Mouse (Mus musculus): Measurements from ENCODE around the gene Hoxb1.

Hoxb1 gene

DNA sequence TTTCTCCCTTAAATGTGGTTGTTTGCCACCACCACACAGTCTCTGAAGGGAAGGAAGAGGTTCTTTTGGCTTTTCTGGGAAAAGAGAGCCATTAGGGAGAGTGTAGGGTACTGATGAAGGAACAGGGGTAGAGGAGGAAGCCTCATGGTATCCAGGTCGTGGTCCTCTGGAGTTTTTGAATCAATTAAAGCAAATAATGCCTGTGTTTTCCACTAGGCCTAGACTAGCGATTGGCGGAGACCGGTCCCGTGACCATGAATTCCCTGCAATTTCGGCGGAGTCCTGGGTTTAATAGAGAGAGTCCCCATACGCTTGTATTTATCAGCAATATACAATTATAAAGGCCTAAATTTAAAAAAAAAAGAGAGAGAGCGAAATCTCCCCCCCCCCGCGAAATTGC is 14.2 kb upstream of the Hoxb1 start:
- DNase-seq = no peak

DNA sequence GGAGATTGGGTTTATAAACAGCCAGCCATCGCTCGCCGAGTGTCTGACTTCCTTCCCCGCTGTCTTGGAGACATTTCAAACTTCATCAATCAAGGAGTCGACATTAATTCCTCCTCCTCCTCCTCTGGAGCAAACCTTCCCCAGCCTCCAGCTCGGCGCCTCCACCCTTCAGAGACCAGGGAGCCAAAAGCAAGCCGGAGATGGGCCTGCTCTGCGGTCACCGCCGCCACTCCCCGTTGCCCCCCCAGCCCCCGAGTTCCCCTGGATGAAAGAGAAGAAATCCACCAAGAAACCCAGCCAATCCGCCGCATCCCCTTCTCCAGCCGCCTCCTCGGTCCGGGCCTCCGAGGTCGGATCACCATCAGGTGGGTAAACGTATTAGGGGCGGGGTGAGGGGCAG is 13.7 kb upstream of the Hoxb1 start:
- no peak for DNase-seq

DNA sequence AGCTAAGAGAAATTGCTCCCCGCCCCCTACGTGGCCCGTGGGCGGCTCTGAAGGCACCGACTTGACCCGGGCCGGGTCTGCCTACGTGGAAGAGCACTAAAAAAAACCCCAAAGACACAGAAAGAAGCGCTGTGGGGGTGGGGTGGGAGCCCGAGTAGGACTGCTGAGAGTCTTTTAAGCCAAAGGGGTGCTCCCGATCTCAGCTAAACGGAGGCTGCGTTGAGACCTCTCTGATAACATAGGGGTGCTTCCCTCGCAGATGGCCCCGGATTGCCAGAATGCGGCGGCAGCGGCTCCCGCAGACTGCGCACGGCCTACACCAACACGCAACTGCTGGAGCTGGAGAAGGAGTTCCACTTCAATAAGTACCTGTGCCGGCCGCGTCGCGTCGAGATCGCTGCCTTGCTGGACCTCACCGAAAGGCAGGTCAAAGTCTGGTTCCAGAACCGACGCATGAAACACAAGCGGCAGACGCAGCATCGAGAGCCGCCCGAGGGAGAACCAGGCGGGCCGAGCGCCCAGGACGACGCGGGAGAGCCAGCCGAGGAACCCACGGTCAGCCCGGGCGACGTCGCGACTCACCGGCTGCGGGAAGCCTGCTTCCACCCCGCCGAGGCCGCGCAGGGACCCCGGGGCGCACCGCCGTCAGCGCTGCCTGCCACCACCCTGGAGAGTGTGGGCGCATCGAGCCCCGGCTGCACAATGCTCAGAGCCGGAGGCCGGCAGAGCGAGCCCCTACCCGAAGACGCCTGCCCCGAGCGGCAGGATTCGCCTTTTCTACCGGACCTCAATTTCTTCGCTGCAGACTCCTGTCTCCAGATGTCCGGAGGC is 12.6 kb upstream of the Hoxb1 start:
- DNase-seq = no peak

DNA sequence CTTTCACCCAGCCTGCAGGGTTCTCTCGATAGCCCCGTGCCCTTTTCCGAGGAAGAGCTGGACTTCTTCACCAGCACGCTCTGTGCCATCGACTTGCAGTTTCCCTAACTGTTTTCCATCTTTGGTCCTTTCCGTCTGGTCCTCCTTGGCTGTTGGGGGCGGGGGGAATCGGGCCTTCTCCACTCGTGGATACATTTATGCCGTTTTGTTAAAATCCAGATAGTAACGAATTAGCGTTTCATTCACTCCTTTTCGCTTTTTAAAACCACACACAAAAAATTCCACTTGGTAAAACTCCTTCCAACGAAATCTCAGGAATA is 12.1 kb upstream of the Hoxb1 start:
- DNase-seq = no peak

DNA sequence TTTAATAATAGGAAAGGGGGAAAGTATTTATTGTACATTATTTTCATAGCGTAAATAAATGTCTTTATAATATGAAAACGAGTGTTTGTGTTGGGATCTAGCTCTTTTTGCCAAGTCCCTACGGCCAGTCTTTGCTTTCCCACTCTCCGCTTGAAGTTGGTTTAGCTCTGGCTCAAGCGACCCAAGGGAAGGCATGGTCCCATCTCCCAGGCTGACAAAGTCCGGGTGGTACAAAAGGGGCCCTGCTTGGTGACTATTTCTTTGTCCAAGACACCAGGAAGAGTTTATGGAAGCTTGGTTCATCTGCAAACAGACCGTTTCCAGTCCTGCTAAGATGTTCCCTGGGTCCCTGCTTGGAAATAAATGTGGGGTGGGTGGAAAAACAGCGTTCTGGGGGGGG is 11.6 kb upstream of the Hoxb1 start:
- DNase-seq = no peak

DNA sequence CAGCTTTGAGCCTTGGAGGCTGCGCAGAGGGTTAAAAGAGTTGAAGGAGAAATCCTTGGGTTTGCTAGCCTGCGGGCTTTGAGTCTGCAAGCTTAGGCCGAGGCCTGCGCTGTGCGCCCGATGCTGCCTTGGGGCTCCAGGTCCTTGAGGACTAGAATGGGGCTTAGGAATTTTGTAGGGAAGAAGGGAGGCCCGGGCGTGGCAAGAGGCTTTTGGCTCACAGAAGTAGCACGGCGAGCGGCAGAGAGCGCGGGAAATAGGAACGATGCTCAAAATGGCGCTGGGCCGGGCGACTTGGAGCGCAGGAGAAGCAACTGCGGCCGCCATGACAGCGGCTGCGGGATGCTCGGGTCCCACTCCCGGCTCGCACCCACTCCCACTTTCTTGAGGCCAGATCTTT is 11.2 kb upstream of the Hoxb1 start:
- DNase-seq = no peak

DNA sequence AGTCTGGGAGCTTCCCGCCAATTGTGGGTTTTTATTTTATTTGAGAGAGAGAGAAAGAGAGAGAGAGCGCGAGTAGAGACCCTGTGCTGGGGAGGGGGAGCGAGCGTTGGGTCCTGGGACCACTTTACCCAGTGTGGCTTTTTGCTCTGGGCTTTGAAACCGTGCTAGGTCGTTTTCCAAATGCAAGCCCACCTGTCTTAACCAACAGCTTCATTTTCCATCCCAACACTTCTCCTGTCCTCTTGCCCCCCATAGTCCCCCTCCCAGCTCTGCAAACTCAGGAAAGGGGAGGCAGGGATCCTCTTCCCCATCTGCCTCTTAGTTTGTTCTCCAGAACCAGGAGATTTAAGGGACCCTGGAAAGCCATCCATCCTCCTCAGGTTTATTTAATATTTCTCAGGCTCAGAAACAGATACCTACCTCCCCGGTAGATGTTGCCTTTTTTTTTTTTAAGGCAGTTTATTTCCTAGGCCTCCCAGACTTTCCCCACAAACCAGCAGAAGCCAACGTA is 10.7 kb upstream of the Hoxb1 start:
- DNase-seq = no peak

DNA sequence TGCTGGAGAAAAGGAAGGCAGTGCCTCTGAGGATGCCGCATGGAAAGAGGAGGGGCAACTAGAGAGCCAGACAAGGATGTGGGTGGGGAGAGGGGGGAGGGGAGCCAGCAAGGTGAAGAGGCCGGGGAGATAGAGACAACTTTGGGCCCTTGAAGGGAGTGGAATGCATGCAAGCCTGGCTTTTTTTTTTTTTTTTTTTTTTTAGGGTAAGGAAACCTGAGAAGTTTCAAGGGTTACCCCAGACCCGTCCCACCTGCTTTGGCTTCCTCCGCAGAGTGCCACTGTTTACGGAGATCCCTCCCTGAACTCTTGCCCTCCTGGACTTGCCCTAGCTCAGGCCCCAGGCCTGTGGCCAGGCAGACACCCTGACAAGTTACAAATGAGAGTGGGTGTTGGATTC is 1.7 kb upstream of the Hoxb1 start:
- no peak for DNase-seq

DNA sequence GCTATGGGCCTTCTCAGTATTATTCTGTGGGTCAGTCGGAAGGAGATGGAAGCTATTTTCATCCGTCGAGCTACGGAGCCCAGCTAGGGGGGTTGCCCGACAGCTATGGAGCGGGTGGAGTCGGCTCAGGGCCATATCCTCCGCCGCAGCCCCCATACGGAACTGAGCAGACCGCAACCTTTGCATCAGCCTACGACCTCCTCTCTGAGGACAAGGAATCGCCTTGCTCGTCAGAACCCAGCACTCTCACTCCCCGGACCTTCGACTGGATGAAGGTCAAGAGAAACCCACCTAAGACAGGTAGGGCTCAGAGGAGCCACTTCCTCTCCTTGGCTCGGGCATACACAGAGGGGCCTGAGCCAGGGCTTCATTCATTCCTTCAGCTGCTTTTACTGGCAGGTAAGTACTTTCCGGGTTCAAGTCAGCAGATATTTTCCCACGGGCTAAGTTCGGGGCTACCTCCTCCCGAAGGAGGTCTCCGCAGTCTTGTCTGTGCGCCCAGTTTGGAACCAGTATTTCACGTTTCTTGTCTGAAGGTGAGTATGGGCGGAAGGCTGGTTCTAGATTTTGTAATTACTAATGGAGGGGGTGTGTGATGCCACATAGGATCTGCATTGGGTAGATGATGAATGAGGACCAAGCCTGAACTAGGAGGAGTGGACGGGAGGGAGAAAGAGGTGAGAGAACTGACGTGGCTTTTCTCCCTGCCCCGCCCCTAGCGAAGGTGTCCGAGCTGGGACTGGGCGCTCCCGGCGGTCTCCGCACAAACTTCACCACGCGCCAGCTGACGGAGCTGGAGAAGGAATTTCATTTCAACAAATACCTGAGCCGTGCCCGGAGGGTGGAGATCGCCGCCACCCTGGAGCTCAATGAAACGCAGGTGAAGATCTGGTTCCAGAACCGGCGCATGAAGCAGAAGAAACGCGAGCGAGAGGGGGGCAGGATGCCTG is 815 bp downstream of the Hoxb1 start:
- no peak for DNase-seq

DNA sequence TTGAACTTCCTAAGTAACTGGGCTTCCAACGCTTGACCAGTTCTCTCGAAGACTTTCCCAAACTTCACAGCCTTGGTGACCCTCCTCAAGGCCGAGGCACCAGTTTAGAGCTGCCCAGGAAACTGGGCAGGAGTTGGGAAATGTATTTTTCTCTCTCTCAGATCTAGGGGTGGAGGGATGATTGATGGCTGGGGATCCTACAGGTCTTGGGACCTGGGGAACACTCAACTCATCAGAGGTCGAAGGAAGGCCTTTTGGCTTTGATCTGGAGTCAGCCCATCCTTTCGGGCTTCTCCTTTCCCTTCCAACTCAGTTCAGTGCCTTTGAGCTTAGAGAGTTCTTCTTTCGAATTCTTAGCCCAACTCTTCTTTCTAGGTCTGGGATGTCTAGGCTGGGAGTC is 1.6 kb downstream of the Hoxb1 start:
- DNase-seq = no peak

DNA sequence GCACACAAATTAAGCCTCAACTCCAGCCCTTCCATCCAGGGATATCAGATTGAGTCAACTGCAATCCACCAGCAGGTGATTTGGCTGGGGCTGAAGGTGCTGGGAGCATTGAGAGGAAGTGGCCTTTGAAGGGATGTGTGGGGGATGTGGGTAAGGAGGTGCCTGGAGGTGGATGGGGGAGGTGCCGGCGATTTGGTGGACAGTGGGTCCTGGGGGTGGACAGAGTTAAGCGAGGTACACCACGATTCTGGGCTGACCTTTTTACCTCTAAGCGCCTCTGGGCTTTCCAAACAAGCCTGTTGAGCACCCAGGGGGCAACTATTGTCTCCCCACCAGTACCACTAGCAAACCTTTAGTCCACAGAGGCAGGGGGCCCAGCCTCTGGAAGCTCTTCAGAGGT is 3.1 kb downstream of the Hoxb1 start:
- no peak for DNase-seq

DNA sequence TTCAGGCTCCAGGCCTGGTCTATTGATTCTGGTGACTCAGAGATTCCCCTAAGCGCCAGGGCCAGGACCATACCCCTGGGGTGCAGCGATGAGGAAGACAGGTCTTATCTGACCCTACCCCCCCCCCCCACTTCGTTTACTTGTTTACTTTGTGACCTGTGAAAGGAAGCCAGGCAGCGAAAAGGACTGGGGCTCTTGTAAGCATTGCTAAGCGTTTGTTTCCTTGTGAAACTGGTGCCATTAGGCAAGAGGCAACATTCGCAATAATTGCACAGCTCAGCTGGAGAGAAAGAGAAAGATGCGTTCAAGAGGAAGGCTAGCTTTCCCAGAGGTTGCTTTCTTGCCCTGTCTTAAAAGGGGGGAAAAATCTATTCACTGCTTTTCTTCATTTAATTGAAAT is 3.6 kb downstream of the Hoxb1 start:
- DNase-seq = no peak

DNA sequence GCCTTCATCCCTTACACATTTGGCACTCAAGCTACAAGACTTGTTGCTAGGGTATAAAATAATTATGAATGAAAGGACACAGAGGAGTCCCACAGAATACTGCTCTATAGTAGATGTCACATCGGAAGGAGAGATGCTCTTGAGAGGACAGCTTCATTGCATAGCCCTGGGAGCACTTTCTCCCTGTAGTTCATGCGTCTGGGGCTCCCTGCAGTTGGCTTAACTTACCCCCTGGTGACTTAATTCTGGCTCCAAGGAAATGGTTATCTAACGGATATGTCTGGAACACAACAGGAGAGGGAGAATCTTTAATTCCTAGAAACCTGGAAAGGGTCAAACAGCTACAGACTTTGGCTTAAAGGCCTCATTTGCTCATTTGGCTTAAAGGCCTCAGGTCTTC is 6.2 kb downstream of the Hoxb1 start:
- DNase-seq = no peak

DNA sequence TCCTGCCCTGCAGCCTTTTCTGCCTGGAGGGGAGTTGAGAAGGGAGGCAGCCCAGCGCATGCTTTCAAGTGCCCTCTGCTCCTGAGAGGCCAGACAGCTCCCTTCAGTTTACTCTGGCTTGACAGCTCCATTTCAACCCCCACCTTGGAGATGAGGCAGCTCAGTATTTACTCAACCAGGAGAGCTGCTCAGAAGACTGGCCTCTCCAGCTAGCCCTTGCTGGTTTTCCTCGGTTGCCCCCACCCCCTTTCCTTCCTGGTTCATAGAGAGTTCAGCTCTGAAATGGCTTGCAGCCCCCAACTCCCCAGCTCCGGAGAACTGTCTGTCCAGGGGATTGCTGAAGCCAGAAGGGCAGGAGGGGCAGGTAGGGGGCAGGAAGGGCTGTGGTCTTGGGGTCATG is 7.0 kb downstream of the Hoxb1 start:
- no peak for DNase-seq

DNA sequence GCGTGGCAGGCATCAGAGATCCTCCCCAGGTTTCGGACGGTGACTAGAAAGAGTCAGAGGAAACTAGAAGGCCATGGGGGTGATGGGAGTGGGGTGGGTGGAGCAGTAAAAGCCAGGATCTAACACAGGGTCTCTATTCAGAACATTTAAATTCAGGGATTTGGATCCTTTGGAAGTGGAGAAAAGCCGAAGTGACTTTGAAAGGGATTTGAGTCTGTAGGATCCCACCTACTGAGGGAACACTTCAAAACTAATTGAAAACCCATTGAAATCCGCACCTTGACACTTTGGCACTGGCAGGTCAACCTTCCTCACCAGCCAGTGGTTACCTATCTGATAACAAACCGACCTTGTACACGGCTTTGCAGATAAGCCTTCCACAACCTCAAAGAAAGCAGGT is 9.3 kb downstream of the Hoxb1 start:
- no peak for DNase-seq

DNA sequence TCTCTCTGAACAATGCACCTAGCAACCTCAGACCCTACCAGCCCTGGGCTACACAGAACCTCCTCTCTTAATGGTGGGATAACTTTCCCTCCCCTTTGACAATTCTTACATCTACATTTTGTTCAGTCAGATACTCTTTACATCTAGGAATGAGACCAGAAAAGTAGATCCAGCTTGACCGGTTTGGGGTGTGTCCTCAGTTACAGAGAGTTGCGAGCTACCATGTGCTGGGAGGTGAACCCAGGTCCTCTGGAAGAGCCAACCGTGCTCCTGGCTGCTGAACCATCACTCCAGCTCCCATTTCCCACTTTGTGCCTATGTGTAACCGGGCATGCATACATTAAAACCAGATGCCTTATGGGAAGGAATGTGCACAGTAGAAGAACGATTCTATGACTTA is 17.8 kb downstream of the Hoxb1 start:
- no peak for DNase-seq

DNA sequence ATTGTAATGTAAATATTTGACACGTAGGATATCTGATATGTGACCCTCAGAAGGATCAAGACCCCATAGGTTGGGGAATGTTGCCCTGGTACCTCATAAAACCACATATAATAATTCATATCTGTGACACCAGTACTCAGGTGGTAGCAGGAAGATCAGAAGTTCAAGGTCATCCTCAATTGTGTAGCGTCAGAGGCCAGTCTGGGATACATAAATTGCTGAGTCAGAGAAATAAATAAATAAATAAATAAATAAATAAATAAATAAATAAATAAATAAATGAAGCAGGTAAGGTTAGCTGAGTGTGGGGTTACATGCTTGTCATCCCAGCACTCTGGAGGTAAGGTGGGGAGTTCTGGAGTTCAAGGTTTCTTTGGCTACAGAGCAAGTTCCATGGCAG is 22.1 kb downstream of the Hoxb1 start:
- no peak for DNase-seq

DNA sequence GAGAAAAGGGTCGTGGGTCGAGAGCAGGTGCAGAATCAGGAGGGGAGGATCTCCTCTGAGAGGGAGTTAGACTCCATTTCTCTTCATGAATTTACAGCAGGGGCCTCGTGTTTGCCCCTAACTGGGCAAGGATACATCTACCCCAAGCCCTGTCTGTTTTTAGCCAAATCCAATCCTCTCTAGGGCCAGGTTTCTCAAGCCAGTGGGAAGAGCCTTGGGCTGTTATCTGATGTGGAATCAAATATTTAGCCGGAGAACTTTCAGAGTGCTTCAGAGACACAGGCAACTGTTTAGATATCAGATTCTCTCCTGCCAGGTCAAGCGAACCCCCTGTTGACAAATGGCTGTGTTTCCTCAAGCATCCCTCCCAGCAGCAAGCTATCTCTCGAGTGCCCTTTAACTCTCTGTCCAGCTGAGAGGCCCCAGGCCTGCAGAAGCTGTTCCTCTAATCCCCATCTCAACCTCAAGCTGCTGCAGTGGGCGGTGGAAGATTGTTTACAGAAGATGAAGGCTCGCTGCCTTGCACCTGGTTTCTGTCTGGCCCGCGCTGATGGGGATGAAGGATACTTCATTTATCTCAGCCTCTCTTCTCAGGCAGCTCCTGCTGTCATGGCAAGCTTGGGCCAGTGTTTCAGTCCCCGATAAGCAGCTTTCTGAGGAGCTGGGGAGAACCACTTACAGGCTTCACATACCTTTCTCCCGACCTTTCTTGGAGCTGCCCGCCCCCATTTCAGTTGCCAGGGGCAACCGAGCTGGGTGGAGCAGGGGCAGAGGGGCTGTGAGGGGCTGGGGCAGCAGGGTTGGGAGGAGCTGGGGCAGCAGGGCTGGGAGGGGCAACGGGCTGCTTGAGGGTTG is 31.4 kb downstream of the Hoxb1 start:
- no peak for DNase-seq

DNA sequence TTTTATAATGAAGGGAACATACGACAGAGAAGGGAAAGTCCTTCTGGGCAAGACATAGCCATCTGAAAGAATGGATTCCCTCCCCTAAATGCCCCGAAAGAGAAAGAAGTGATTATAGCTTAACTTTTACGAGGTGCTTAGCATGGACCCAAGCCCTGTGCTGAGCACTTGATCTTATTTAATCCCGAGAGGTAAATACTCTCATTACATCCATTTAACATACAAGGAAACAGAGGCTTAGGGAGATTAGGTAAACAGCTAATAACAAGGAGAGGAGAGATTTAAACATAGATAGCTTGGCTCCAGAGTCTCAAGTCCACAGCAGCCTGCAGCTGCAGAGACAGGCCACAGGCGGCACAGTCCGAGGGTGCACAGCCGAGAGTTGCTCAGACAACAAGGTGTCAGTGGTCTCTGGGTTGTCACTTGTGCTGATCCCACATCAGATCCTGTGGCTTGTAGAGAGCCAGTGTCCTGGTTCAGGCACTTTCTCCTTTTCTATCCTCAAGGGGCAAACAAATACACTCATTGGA is 32.3 kb downstream of the Hoxb1 start:
- no peak for DNase-seq

DNA sequence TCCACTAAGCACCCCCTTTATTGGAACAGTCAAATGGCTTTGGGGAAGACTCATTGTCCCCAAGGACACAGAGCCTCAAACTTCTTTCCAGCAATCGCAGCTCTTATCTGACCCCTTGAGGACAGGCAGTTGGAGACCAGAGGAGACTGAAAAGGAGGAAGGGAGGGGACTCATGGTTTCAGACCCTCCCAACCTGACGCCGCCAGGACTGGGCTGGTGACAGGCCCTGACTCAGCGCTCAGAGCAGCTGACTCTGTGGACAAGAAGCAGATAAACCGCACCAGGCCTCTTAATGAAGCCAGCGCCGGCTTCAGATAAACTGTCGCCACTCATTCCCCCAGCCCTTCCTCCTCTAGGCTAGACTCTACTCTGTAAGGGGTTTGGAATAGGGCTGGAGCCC is 34.4 kb downstream of the Hoxb1 start:
- no peak for DNase-seq

DNA sequence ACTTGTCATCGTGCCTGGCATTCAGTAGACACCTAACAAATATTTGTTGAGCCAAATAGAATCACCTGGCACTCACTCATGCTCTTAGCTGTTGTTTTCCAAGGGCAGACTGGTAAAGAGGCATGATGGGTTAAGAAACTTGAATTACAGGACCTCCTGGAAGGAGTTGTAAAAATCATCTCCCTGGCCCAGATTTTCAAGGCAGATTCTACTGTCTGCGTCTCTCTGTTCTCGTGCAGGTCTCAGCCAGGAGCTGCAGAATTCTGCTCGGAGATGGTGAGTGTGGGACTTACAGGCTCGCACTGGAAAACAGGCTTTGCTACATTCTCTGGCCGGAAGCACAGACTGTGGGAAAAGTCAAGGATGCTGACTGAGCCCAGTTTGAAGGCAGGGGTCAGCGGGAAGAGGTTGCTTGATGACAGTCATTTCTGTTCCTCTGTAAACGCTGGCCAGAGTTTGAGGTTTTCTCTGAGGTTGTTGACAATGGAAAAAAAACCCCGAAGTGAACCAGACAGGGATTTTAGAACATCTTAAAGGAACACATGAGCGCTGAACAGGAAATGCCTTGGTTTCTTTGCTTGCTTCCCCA is 38.6 kb downstream of the Hoxb1 start:
- DNase-seq = no peak

DNA sequence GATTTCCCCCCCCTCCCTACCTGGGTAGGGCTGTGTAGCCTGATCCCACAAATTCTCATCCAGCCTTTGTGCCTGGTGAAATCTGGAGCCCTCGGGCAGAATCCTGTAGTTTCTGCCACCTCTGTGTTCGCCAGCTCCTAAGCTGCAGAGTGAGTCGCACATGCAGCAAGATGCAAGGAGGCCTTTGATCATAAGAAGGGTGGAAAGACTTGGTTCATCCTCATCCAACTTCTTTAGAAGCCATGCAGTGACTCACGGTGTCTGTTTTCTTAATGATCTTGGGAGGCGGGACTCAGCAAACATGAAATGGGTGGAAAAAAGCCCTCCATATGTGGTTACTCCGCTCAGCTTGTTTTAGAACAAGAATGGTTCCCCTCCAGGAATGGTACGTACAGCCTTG is 39.3 kb downstream of the Hoxb1 start:
- DNase-seq = no peak

DNA sequence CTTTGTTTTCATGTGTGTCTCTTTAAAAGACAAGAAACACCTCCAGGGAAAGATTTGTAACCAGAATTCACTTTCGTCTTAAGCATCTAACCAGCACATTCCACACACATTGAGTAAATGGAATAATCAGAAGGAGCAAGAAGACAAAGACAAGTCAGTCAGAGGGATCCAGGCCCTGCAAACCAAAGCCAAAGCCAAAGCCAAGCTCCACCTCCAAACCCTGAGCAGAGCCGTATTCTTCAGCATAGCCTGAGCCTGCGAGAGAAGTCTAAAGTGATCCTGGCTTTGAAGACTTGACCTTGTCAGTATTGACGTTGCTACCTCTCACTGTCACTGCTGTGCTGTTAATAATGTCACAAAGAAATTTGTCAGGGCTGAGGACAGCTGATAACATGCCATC is 40.0 kb downstream of the Hoxb1 start:
- DNase-seq = no peak

All from thymus, adult 18-20 months (tissue).